Mouse (Mus musculus) layer of hippocampus, adult 2 months (tissue): Measurements from ENCODE around the gene 1700010I14Rik. TPM values are rescaled to one million over a fixed set of nuclear protein-coding genes. Genes with fewer than 3 reads are reported as not detected.

Experiments used
- DNase-seq, 2 experiments: peaks; one replicate each; pipeline ENCODE4 v3.0.0; 2022; ENCODE audit warnings: low spot score in 2 of 2
- H3K27ac ChIP-seq: fragments of 200-600 bp; 2 replicates; pipeline ENCODE4 v1.8.1; 2022
- H3K4me3 ChIP-seq: fragments of 200-600 bp; 2 replicates; pipeline ENCODE4 v1.8.1; 2022; ENCODE audit warnings: mild to moderate bottlenecking
- CTCF ChIP-seq: fragments of 200-600 bp; conservative IDR thresholded peaks from 2 replicates; pipeline ENCODE4 v1.8.1; 2022; ENCODE audit warnings: antibody characterized with exemption, mild to moderate bottlenecking, moderate library complexity
- long read RNA-seq, 2 experiments: library from polyadenylated mRNA; stranded (forward); transcript quantifications; one replicate each; pipeline ENCODE4 v2.0.0; 2021; ENCODE audit warnings: borderline mapping rate in 2 of 2
- total RNA-seq, 2 experiments: library from RNA; stranded (reverse); gene quantifications; 2 replicates each; pipeline ENCODE4 v1.2.3; 2021

1700010I14Rik gene
- total RNA-seq = 1 to 10 TPM; 1.7 to 2.0 TPM
- long read RNA-seq, experiment 1, partial matches to known transcripts = 2 of 5 reads
- long read RNA-seq, experiment 1, other reads (novel, unspliced or antisense) = 2 of 5 reads
- long read RNA-seq, experiment 2, partial matches to known transcripts = 0 of 2 reads
- long read RNA-seq, experiment 2, other reads (novel, unspliced or antisense) = 1 of 2 reads

- H3K27ac ChIP-seq = peak within 1 kb of the TSS; percentile 79
- peak; percentile 86 to 92 for DNase-seq
- H3K4me3 ChIP-seq = peak within 1 kb of the TSS; percentile 59
- peak; percentile 84 for TF ChIP-seq CTCF
These were observed at the start of gene 1700010I14Rik for GRCm38 (mm10) chr17:8988119-8988807. TSS of gene 1700010I14Rik (plus strand) at chr17:8988333.

GRCm38 (mm10) chr17:8951588-8951987 is 36.5 kb upstream of the 1700010I14Rik start:
- DNase-seq = no peak
- no peak for TF ChIP-seq CTCF
- no peak overlapping the region for H3K27ac ChIP-seq
- no peak overlapping the region for H3K4me3 ChIP-seq

- no peak for DNase-seq
- no peak for TF ChIP-seq CTCF
- no peak overlapping the region for H3K4me3 ChIP-seq
- no peak overlapping the region for H3K27ac ChIP-seq
These were observed 35.2 kb upstream of the 1700010I14Rik start for GRCm38 (mm10) chr17:8952951-8953350.

GRCm38 (mm10) chr17:8958125-8958524 is 30.0 kb upstream of the 1700010I14Rik start:
- no peak for TF ChIP-seq CTCF

GRCm38 (mm10) chr17:8960386-8960785 is 27.7 kb upstream of the 1700010I14Rik start:
- TF ChIP-seq CTCF = no peak
- no peak overlapping the region for H3K4me3 ChIP-seq
- no peak for DNase-seq

More at GRCm38 (mm10) chr17:8958125-8958524, 30.0 kb upstream of the 1700010I14Rik start:
- H3K4me3 ChIP-seq = no peak overlapping the region
- DNase-seq = no peak
- no peak overlapping the region for H3K27ac ChIP-seq

GRCm38 (mm10) chr17:8961097-8961496 is 27.0 kb upstream of the 1700010I14Rik start:
- Histone ChIP-seq H3K27ac (no peak overlapping the region), H3K4me3 (no peak overlapping the region)
- no peak for DNase-seq
- no peak for TF ChIP-seq CTCF

More at GRCm38 (mm10) chr17:8960386-8960785, 27.7 kb upstream of the 1700010I14Rik start:
- no peak overlapping the region for H3K27ac ChIP-seq

GRCm38 (mm10) chr17:8961644-8962043 is 26.5 kb upstream of the 1700010I14Rik start:
- Histone ChIP-seq H3K27ac (no peak overlapping the region), H3K4me3 (no peak overlapping the region)
- no peak for TF ChIP-seq CTCF
- no peak for DNase-seq

GRCm38 (mm10) chr17:8965177-8965576 is 23.0 kb upstream of the 1700010I14Rik start:
- Histone ChIP-seq H3K4me3 (no peak overlapping the region), H3K27ac (no peak overlapping the region)
- DNase-seq = no peak
- TF ChIP-seq CTCF = no peak

GRCm38 (mm10) chr17:8972152-8972854 is 15.8 kb upstream of the 1700010I14Rik start:
- Histone ChIP-seq H3K27ac (no peak overlapping the region), H3K4me3 (no peak overlapping the region)
- no peak for DNase-seq
- no peak for TF ChIP-seq CTCF

GRCm38 (mm10) chr17:8973331-8973730 is 14.8 kb upstream of the 1700010I14Rik start:
- DNase-seq = no peak
- TF ChIP-seq CTCF = no peak
- Histone ChIP-seq H3K27ac (no peak overlapping the region), H3K4me3 (no peak overlapping the region)

GRCm38 (mm10) chr17:8974423-8974822 is 13.7 kb upstream of the 1700010I14Rik start:
- no peak for TF ChIP-seq CTCF
- Histone ChIP-seq H3K4me3 (no peak overlapping the region), H3K27ac (no peak overlapping the region)
- DNase-seq = no peak

- no peak for DNase-seq
- Histone ChIP-seq H3K4me3 (no peak overlapping the region), H3K27ac (no peak overlapping the region)
- no peak for TF ChIP-seq CTCF
These were observed 13.2 kb upstream of the 1700010I14Rik start for GRCm38 (mm10) chr17:8974823-8975397.

- H3K27ac ChIP-seq = peak overlapping the region; percentile 33
- TF ChIP-seq CTCF = no peak
- no peak for DNase-seq
- H3K4me3 ChIP-seq = no peak overlapping the region
These were observed 11.4 kb upstream of the 1700010I14Rik start for GRCm38 (mm10) chr17:8976745-8977144.
